Mouse (Mus musculus) erythroid progenitor cell, adult 5-6 weeks (primary cell): ENCODE results near the gene Lman1l. TPM values are rescaled to one million over a fixed set of nuclear protein-coding genes. Genes with fewer than 3 reads are reported as not detected.
A peak's percentile ranks its signal among the peaks of the same experiment; 100 is the strongest.

Source experiments
- ATAC-seq: replicated peaks from 2 replicates; pipeline ENCODE4 v1.8.0; 2016; ENCODE audit warnings: moderate number of reproducible peaks, mild to moderate bottlenecking, moderate TSS enrichment, inconsistent platforms; ENCODE audit not compliant: poor library complexity, low FRiP score, severe bottlenecking
- total RNA-seq, 2 experiments: library from RNA; stranded (forward) in 1 of 2; stranded (reverse) in 1 of 2; fragments of 150-400 nt in 1 of 2; fragments of 186-747, 209-891 nt in 1 of 2; gene quantifications; 2 replicates each; pipeline versions ENCODE4 v1.2.3 to v1.2.4; 2015 to 2017; ENCODE audit warnings: low replicate concordance in 2 of 2

The Lman1l gene
- total RNA-seq, 2 experiments from 2014 or later: not detected

DNA sequence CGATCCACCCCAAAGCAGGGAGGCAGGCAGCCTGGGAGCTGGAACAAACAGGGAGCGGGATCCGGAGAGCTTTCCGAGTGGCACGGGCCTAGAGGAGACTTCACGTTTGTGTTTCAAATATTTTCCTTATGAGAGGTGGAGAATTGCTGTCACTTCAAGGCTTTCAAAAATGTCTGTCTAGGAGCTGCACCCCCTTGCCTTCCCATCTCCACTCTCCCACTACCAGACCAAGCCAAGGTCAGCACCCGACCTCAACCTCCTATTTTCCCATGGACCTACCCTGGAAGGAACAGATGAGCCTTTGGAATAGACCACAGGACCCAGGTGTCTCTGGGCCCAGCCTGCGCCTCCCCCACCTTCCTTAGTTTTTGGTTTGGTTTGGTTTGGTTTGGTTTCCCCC lies 23.3 kb downstream of the Lman1l start:
- no peak for ATAC-seq

DNA sequence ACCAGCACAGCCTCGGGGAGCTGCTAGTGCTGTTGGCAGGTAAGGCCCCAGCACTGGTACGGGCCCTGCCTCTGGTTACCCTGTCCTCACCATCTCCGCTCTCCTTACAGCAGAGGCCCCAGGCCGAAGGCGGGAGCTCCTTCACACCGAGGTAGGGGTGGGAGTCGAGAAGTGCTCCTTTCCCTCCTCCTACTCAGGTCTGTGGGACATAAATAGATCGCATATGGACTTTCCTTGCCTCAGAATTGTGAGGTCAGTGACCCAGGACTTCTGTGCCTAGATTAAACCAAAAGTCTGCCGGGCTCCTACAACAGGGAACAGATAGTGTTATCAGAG lies 26.4 kb downstream of the Lman1l start:
- no peak for ATAC-seq

DNA sequence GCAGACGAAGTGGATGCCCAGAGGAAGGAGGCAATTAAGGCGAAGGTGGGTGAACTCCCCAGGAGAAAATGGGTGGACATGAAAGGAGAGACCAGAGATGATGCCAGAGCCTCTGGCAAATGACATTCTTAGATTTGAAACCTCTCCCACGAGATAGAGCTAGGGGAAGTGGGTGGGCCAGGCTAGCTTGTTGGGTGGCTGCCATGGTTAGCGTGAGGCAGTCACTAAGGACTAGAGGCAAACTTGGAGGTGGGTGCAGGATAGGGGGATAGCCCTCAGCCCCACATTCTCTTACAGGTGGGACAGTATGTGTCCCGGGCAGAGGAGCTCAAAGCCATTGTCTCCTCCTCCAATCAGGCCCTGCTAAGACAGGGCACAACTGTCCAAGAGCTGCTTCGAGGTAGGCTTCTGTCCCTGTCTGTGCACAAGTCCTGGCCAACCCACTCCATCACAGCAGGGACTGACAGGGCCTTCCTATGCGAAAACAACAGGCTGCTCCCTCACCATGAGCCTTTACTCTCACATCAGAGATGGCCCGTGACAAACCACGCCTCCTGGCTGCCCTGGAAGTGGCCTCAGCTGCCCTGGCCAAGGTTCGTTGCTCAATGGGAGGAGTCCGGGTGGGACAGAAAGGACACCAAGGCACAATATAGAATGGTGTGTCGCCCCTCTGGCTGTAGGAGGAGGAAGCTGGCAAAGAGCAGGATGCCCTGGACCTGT lies 27.0 kb downstream of the Lman1l start:
- no peak for ATAC-seq

DNA sequence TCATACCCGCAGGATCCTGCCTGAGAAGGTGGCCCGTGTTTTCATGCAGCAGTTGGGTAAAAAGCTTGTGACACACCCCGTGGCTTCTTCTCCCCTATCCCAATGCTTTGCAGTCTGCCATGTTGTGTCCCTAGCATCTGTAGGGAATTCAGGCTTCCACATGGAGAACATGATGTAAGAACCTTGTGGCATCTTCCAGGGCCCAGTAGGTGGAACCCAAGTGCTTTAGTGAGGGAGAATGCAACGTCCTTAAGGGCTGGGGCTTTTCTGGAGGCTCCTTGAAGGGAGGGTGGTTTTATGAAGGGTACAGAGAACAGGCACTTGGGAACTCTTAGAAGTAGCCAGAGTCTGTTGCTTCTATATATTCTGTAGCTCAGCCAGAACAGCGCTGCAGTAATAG lies 29.8 kb downstream of the Lman1l start:
- ATAC-seq: no peak

DNA sequence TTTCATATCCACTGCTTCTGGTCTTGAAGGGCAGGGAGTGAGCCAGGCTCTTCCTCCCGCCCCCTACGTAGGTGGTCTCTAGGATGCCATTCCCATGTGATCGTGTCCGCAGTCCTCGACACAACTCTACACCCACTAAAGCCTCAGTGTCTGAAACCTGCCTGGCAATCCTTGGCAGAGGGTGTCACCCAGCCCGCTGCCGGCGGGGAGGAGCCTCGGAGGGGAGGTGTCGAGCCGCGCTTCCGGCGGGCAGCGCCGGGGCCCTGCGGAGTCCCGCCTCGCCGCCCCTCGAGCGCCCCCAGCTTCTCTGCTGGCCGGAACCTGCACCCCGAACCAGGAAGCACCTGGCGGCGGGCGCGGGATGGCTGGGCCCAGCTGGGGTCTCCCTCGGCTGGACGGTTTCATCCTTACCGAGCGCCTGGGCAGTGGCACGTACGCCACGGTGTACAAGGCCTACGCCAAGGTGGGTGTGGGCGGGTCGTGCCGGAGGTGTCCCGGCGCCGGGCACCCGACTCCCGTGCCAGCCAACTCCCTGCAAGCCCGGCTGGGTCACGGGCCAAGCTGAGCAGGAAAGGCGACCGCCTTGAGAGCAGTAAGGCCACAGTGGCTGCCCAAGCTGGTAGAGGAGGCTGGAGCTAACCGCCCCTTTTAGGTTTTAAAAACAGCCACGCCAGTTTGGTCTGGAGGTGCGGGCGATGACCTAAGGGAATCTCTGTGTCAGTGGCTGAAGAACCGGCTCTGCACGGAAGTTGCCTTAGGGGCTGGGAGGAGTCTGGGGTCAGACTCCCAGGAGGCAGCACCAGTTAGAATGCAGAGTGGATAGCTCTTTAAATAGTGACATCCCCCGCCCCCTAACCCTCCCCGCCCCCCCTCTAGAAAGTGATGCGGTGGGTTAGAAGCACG lies 31.1 kb downstream of the Lman1l start, which contains the start of gene Ulk3:
TSS of gene Ulk3 (plus strand) at position 229 of the 903 bp plus-strand sequence.
- ATAC-seq: peak; percentile 92

DNA sequence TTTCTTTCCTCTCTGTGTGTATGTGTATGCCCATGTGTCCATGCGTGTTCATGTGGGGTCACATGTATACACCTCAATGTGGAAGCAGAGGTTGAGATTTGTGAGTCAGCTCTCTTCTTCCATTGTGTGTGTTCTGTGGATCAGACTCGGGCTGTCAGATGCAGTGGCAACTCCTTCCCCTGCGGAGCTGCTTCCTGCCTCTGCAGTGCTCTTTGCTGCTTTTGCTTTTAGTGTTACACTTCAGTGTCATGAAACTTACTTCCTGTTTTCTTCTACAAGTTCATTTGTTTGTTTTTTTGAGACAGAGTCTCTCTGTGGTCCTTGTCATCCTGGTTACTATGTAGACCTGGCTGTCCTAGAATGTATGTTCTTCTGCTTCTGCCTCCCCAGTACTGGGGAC lies 35.6 kb downstream of the Lman1l start:
- ATAC-seq: no peak

DNA sequence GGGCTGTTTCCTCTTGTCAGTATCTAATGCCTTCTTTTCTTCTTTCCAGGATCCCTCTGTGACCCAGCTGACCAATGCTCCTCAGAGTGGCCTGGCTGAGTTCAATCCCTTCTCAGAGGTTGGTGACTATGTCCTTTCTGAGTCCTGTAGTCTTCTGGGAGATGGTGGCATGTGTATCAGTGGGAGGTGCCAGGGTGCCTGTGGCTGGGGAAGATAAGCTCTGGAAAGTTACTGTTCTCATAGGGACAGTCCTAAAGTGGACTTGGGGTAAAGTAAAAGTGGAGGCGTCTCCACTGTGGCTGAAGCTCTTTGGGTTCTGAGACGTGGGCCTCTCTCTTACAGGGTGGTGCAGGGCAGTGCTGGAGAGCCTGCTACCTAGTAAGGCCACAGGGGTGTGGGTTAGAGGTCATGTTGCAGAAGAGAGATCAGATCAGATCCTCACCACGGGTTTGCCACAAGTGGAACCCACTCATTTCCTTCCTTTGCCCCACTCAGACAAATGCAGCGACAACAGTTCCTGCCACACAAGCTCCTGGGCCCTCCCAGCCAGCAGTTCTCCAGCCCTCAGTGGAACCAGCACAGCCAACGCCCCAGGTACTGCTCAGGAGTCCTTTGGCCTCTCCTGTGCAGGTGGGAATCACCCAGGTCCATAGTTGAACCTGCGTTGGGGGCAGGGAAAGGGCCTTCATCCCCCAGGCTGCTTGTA lies 43.3 kb downstream of the Lman1l start:
- peak; percentile 96 for ATAC-seq

DNA sequence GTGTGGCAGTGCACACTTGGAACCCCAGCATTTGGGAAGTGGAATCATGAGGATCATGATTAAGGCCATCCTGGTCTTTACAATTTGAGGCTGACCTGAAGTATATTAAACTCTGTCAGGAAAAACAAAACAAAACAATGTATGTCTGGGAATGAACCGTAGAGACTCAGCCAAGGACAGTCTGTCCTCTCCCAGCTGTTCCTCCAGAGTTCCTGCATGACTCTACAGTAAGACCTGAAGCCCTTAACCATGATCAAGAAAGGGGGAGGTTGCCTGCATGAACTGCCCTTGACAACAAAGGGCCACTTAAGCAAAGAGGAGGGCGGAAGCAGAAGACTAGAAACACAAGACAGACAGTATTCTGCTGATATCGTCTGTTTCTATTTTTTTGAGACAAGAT lies 45.0 kb downstream of the Lman1l start:
- no peak for ATAC-seq

DNA sequence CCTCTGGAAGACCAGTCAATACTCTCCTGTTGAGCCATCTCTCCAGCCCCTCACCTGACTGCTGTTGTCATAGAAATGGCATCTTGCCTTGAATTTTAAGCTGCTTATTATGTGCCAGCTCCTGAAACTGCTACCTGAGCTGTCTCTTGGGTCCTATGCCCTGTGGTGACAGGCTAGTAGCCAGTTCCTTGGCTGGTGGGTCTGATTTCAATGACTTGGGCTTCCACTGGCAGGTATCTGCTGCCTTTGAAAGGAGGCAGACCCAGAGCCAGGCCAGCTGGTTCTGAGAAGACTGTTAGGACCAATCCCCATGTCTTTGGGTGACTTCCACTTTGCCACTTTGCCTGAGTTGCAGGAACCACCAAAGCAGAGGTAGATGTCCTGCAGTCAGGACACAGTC lies 46.2 kb downstream of the Lman1l start:
- ATAC-seq: no peak

DNA sequence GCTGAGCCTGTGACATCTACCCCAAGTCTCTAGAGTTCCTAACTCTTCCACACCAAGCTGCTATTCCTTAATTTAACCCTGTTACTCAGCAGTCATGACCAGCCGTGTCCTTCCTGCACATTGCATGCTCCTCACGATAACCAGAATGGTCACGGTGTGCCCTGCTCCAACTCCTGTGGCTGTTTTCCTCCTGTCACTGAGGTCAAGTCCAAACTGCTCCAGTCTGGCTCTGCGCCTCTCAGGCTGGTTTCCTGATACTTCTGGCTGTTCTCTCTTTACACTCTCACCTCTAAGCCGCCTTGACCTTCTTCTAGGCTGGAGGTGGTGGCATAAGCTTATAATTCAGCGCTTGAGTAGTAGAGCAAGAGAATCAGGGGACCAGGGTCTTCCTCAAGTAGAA lies 52.1 kb downstream of the Lman1l start:
- ATAC-seq: no peak

DNA sequence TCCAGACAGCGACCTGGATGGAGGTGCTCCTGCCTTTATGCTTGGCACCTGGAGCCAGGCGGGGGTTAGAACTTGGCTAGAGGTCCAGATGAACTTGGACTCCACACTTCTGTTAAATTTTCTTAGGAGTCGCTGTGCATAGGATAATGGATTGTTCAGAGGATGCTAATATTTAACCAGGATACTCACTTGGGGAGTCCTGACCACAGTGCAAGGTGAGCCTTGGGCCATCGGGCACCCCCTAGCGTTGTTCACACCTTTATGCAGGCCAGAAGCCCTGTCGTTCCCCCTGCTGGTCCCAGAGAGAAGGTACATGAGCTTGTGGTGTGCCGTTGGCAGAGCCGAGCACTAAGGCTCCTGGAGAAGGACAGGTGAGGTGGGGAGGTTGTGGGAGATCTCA lies 53.7 kb downstream of the Lman1l start:
- no peak; the same call in 1 of the 2 replicates for ATAC-seq

DNA sequence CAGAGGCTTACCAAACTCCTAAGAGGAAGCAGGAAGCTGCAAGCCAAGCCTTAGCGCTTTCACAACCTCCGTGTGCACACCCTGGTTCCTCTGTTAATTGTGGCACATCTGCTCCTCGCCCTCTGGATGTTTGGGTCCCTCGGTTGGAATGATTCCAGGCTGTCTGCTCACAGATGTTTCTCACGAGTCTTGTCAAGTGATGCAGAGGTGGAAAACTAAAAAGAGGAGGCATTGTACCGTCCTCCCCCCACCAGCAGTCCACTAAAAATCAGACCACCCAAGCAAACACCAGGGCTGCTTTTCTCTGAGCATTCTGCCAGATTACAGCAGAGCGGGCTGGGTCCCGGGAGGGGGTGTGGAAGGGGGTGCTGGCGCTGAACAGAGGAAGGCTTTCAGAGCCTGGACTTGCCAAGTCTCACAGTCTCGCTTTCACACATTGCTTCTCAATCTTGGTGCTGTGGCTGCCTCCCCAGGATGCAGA lies 54.8 kb downstream of the Lman1l start:
- no peak for ATAC-seq

DNA sequence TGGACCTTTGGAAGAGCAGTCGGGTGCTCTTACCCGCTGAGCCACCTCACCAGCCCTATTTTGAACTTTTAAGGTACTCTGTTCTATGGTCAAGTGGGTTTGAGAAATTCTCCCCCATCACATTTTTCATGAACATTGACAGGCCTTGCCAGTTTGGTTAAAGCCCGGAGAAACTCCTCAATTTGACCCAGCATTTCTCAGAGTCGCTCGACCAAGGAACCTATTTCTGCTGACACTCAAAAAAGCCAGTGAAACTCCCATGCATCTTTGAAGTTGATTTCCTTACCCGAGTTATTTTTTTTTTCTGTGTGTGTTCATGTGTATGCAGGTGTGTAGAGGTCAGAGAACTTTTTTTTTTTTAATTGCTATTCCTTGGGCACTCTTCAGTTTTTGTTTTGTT lies 56.0 kb downstream of the Lman1l start:
- no peak for ATAC-seq

DNA sequence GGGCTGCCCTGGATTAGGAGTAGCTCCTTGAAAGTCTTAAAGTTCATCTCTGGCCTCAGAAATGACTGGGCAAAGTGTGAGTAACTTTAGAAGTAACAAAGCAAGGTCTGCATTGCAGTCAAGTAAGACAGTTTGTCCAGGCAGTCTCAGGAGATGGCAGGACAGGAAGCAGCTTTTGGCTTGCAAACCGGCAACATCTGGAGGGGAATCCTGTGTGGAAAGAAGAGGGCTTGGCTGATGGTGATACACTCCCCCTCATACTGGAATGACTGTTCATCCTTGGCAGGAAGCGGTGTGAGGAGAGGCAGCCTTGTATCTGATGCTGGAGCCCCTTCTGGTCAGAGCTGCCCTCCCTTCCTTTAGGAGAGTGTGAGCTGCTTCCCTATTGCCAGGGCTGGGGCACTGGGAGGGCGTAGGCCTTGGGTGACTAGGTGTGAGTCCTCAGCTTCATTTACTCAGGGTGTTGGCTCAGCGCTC lies 57.6 kb downstream of the Lman1l start:
- ATAC-seq: no peak

DNA sequence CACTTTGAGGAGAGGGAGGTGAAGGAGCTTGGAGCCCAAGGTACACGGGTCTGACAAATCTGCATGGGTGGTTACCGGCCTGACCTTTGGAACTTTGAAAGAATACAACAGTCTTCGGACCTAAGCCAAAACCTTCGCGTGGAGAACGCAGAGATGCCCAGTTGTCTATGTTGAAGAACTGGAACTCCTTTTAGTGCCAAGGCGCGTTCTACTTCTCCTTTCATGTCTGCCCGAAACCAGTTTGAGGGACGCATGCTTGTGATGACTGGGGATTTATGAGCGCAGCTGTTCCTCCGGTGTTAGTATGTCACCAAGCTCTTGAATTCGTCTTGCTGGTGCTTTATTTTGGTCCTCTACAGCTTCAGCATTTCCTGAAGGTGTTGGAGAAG lies 58.9 kb downstream of the Lman1l start:
- ATAC-seq: no peak

DNA sequence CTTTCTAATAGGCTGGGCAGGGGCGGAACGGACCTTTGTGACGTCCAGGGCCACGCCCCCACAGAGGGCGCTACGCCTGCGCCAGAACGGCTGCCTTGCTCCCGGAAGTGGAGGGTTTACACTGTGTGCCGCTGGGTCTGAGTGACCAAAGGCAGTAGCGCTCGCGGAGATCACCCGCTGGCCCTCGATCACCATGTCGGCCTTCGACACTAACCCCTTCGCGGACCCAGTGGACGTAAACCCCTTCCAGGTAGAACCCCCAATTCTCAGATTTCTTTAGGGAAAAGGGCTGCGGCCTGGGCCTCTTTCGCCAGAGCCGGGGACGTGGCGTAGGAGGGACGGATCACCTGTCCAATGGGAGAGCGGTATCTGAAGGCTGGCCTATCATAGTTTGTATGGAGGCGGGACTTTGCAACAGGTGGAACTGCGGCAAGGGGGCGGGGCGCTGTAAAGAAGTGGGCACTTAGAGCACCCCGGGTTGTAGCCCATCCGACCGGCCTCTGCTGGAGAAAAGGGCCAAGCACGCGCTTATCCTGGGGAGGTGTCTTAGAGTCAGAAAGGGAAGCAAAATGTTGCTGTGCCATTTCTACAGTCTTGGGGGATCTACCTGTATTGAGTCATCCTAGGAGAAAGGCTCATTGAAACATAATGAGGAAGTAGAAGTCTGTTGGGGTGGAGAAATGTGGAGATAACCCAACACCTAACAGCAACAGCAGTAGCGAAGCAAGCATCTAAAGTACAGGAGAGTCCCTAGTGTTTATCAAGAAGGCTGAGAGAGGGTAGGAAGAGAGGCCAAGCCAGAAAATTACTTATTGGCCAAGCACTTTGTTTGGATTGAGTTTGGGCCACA lies 59.5 kb downstream of the Lman1l start, which contains the start of gene Scamp2:
TSS of gene Scamp2 (plus strand) at position 83 of the 850 bp plus-strand sequence.
- ATAC-seq: peak; percentile 98

DNA sequence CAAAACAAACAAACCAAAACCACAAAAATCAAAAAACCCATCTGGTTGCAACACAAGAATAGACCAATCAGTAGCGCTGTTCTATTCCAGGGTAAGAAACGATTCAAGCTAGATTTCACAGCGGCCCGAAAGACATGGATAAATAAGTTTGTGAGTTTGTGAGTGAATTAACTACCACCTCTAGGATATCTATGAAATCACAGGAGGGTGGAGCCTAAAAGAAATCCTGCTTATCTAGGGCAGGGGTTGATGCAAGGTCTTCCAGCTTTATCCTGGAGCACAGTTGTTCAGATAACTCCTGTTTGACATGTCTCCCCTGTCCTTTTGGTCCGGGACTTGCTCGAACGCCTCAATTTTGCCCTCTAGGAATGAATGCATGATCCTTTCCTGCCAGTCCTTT lies 60.3 kb downstream of the Lman1l start:
- no peak for ATAC-seq

DNA sequence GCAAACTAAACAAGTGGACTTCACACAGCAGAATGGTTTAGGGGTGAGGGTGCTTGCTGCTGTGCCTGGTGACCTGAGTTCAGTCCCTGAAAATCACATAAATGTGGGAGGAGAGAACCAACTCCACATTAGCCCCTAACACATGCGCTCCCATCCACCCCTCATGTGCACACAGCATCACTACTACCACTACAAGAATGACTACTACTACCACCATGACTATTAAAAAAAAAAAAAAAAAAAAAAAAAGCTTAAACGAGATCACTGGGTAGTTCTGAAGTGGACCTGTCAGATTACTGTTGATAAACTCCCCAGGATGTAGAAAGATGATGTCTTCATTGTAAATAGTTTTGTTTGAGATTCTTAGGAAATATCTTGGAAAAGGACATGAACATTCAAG lies 61.0 kb downstream of the Lman1l start:
- no peak for ATAC-seq

DNA sequence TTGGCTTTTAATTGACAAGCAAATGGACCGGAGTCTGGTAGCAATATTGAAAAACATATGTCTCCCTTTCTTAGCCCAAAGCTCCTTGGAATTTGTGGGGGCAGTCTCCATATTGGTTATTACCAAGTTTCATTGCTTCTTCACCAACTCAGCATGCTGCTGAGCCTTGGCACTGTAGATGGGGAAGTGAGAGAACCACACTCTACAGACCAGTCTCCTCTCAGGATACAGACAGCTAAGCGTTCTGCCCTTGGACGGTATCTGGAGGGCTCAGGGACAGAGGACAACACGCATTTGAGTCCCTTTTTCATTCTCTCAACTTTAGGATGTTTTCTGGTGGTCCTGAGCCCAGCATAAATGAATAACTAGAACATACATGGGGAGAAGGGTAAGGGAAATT lies 61.9 kb downstream of the Lman1l start:
- ATAC-seq: no peak
